Comparison of ENCODE assay signal across 15 mouse cellular contexts in genomic region chr17:65742245-65742905, GRCm38 (mm10). TPM values are rescaled to one million over a fixed set of nuclear protein-coding genes. Genes with fewer than 3 reads are reported as not detected.
DNase-seq lines count a peak whose midpoint lies in the region; ATAC-seq lines count a peak whose summit lies in the region.
"Had no signal": no experiment of that assay in that cellular context is flagged by ENCODE, and none has a peak within 500 bp of the region (broad histone marks: within the 10 kb centered on the region; RNA-seq: fewer than 3 reads in every experiment).

No protein-coding gene starts in this region.

- peak; percentile 88 for ATAC-seq in forebrain, embryonic 12.5 days (ENCODE audit: low FRiP score)
- peak; percentile 80 for ATAC-seq in hindbrain, embryonic 14.5 days (ENCODE audit: low FRiP score)
- peak; percentile 85 for ATAC-seq in neural tube, embryonic 12.5 days (ENCODE audit: low FRiP score, low read depth)
- ATAC-seq in liver, embryonic 11.5 days (replicated peaks; ENCODE audit: low FRiP score): no peak
- ATAC-seq: CD4-positive, CD25-positive, alpha-beta regulatory T cell, adult 4 months had no signal

- no peaks in the 10 kb centered on the region; the same call in 1 of the 2 replicates for H3K36me3 ChIP-seq in forebrain, embryonic 12.5 days (replicated peaks)
- H3K36me3 ChIP-seq in hindbrain, embryonic 14.5 days (replicated peaks; ENCODE audit: control insufficient read depth, insufficient read depth): no peaks in the 10 kb centered on the region
- H3K36me3 ChIP-seq in neural tube, embryonic 12.5 days: no peaks in the 10 kb centered on the region; the same call in 1 of the 2 replicates
- no peaks in the 10 kb centered on the region for H3K36me3 ChIP-seq in liver, embryonic 11.5 days (ENCODE audit: control insufficient read depth, insufficient read depth, low read length)
- H3K36me3 ChIP-seq: liver, embryonic 13.5 days had no signal

- H3K9me3 ChIP-seq in forebrain, embryonic 12.5 days: no peaks in the 10 kb centered on the region
- H3K9me3 ChIP-seq in hindbrain, embryonic 14.5 days (ENCODE audit: control insufficient read depth, low read length): no peaks in the 10 kb centered on the region
- H3K9me3 ChIP-seq in neural tube, embryonic 12.5 days: no peaks in the 10 kb centered on the region
- H3K9me3 ChIP-seq in liver, embryonic 11.5 days (ENCODE audit: control insufficient read depth, low read length): no peaks in the 10 kb centered on the region
- H3K9me3 ChIP-seq: liver, embryonic 13.5 days had no signal

- DNase-seq in layer of hippocampus, adult 9-11 months: peak; percentile 66
- no peak for DNase-seq in layer of hippocampus, postnatal 10 days (ENCODE audit: low spot score in 2 of 2)
- peak; percentile 58 for DNase-seq in hindbrain, embryonic 14.5 days (ENCODE audit: low spot score)
- DNase-seq in heart, adult 18-20 months: no peak
- no peak for DNase-seq in liver, embryonic 11.5 days (ENCODE audit: low spot score)
- no peak for DNase-seq in kidney, adult 9 months
- DNase-seq: cerebellum, postnatal 25 days; kidney, postnatal 14 days; liver, embryonic 13.5 days; lung, postnatal 10 days had no signal

- peak overlapping the region; percentile 81 for H3K27ac ChIP-seq in forebrain, embryonic 12.5 days
- peak overlapping the region; percentile 83 for H3K27ac ChIP-seq in hindbrain, embryonic 14.5 days
- H3K27ac ChIP-seq in neural tube, embryonic 12.5 days: peak overlapping the region; percentile 50
- no peak overlapping the region for H3K27ac ChIP-seq in liver, embryonic 11.5 days (ENCODE audit: low read depth, low read length)
- H3K27ac ChIP-seq: liver, embryonic 13.5 days had no signal

- H3K4me1 ChIP-seq in forebrain, embryonic 12.5 days: peaks cover 38% of the 10 kb centered on the region
- H3K4me1 ChIP-seq in hindbrain, embryonic 14.5 days (replicated peaks; ENCODE audit: control insufficient read depth, insufficient read depth, low read length): peaks cover 18% of the 10 kb centered on the region
- H3K4me1 ChIP-seq in neural tube, embryonic 12.5 days: peaks cover 13% of the 10 kb centered on the region
- H3K4me1 ChIP-seq in liver, embryonic 11.5 days (replicated peaks; ENCODE audit: control insufficient read depth, insufficient read depth, low read length): no peaks in the 10 kb centered on the region
- H3K4me1 ChIP-seq: liver, embryonic 13.5 days had no signal

- H3K4me3 ChIP-seq in forebrain, embryonic 12.5 days (replicated peaks): no peak overlapping the region
- H3K4me3 ChIP-seq in hindbrain, embryonic 14.5 days (replicated peaks; ENCODE audit: low read length): no peak overlapping the region
- H3K4me3 ChIP-seq in neural tube, embryonic 12.5 days: no peak overlapping the region
- no peak overlapping the region for H3K4me3 ChIP-seq in liver, embryonic 11.5 days (ENCODE audit: low read depth, low read length)
- H3K4me3 ChIP-seq: erythroblast, embryonic 14.5 days; liver, embryonic 13.5 days had no signal

- no peaks in the 10 kb centered on the region for H3K27me3 ChIP-seq in forebrain, embryonic 12.5 days
- H3K27me3 ChIP-seq in hindbrain, embryonic 14.5 days (ENCODE audit: control insufficient read depth, insufficient read depth, low read length): no peaks in the 10 kb centered on the region
- H3K27me3 ChIP-seq in neural tube, embryonic 12.5 days (replicated peaks): no peaks in the 10 kb centered on the region
- no peaks in the 10 kb centered on the region; the same call in 1 of the 2 replicates for H3K27me3 ChIP-seq in liver, embryonic 11.5 days (replicated peaks; ENCODE audit: control insufficient read depth, insufficient read depth, low read length)
- H3K27me3 ChIP-seq: liver, embryonic 13.5 days had no signal

- 34% methylated on average over 10 of the region's 10 CpGs for whole genome bisulfite sequencing in forebrain, embryonic 12.5 days
- 22% methylated on average over 10 of the region's 10 CpGs for WGBS in hindbrain, embryonic 14.5 days
- WGBS in neural tube, embryonic 12.5 days: 41% methylated on average over 10 of the region's 10 CpGs
- WGBS in liver, embryonic 11.5 days: 87% methylated on average over 10 of the region's 10 CpGs

- no peak overlapping the region for H3K4me2 ChIP-seq in forebrain, embryonic 12.5 days
- H3K4me2 ChIP-seq in hindbrain, embryonic 14.5 days (replicated peaks): peak overlapping the region; percentile 8; the same call in 1 of the 2 replicates
- no peak overlapping the region; the same call in 1 of the 2 replicates for H3K4me2 ChIP-seq in neural tube, embryonic 12.5 days (replicated peaks)
- H3K4me2 ChIP-seq in liver, embryonic 11.5 days: no peak overlapping the region
- H3K4me2 ChIP-seq: heart, embryonic 11.5 days; liver, embryonic 13.5 days had no signal

- H3K9ac ChIP-seq in forebrain, embryonic 12.5 days: no peak overlapping the region
- H3K9ac ChIP-seq in hindbrain, embryonic 14.5 days: no peak overlapping the region
- H3K9ac ChIP-seq in neural tube, embryonic 12.5 days: no peak overlapping the region
- H3K9ac ChIP-seq in liver, embryonic 11.5 days (ENCODE audit: low read depth, low read length): no peak overlapping the region
- H3K9ac ChIP-seq: liver, embryonic 13.5 days had no signal

RNA-seq across cellular contexts. Expression of gene Rab31, which starts 30.2 kb away (rescaled TPM):
- total RNA-seq in layer of hippocampus, postnatal 10 days (2021): 10 to 100 TPM; 58.2 to 58.4 TPM
- polyA plus RNA-seq in forebrain, embryonic 12.5 days (2016; fragmentation: Nextera tagmentation; extraction: Ambion mirVana): 75.8 and 79.0 TPM in 2 replicates
- 81.7 and 86.8 TPM in 2 replicates for polyA plus RNA-seq in hindbrain, embryonic 14.5 days (2014; fragmentation: Nextera tagmentation; extraction: Ambion mirVana)
- 72.5 and 73.3 TPM in 2 replicates for polyA plus RNA-seq in neural tube, embryonic 12.5 days (2016; fragmentation: Nextera tagmentation; extraction: Ambion mirVana)
- total RNA-seq in heart, adult 18-20 months (2021): 10 to 100 TPM; 13.8 to 16.8 TPM
- polyA plus RNA-seq in liver, embryonic 11.5 days (2014; fragmentation: Nextera tagmentation; extraction: Ambion mirVana): 16.3 and 17.1 TPM in 2 replicates
- polyA plus RNA-seq: erythroblast, embryonic 14.5 days had no signal

RNA-seq across cellular contexts. Expression of gene Ppp4r1, which starts 40.0 kb away (rescaled TPM):
- 10 to 100 TPM; 45.5 to 58.6 TPM for total RNA-seq in layer of hippocampus, postnatal 10 days (2021)
- polyA plus RNA-seq in forebrain, embryonic 12.5 days (2016; fragmentation: Nextera tagmentation; extraction: Ambion mirVana): 56.9 and 59.3 TPM in 2 replicates
- polyA plus RNA-seq in hindbrain, embryonic 14.5 days (2014; fragmentation: Nextera tagmentation; extraction: Ambion mirVana): 42.6 and 49.1 TPM in 2 replicates
- 54.4 and 57.7 TPM in 2 replicates for polyA plus RNA-seq in neural tube, embryonic 12.5 days (2016; fragmentation: Nextera tagmentation; extraction: Ambion mirVana)
- total RNA-seq in heart, adult 18-20 months (2021): 10 to 100 TPM; 41.5 to 45.5 TPM
- polyA plus RNA-seq in liver, embryonic 11.5 days (2014; fragmentation: Nextera tagmentation; extraction: Ambion mirVana): 25.5 and 28.0 TPM in 2 replicates

Comparison
In these comparisons a context has a peak if more than half of its experiments do, and no peak if none do; other contexts are left out.
1. DNase-seq: peak in layer of hippocampus, adult 9-11 months (single experiment) and hindbrain, embryonic 14.5 days (single experiment); none in layer of hippocampus, postnatal 10 days (0 of 2), heart, adult 18-20 months (0 of 2), liver, embryonic 11.5 days (single experiment) and kidney, adult 9 months (single experiment).